ENCODE assay signal across 8 mouse cellular contexts in genomic region chr7:128860141-128860540, GRCm38 (mm10).
A peak's percentile ranks its signal among the peaks of the same experiment; 100 is the strongest.
DNase-seq lines count a peak whose midpoint lies in the region; ATAC-seq and TF ChIP-seq lines count a peak whose summit lies in the region.

No protein-coding gene starts in this region.

- H3K4me1 ChIP-seq in hindbrain, embryonic 11.5 days (replicated peaks; ENCODE audit: control insufficient read depth, insufficient read depth, low read length) = no peaks in the 10 kb centered on the region
- no peaks in the 10 kb centered on the region for H3K4me1 ChIP-seq in hindbrain, embryonic 12.5 days
- peaks cover 6% of the 10 kb centered on the region; the same call in 1 of the 2 replicates for H3K4me1 ChIP-seq in forebrain, embryonic 15.5 days
- H3K4me1 ChIP-seq in midbrain, postnatal 0 days (ENCODE audit: insufficient read depth, low read length) = no peaks in the 10 kb centered on the region

- H3K27ac ChIP-seq in hindbrain, embryonic 11.5 days (ENCODE audit: low read depth, low read length) = no peak overlapping the region
- H3K27ac ChIP-seq in hindbrain, embryonic 12.5 days = no peak overlapping the region
- H3K27ac ChIP-seq in forebrain, embryonic 15.5 days (replicated peaks) = no peak overlapping the region
- no peak overlapping the region for H3K27ac ChIP-seq in midbrain, postnatal 0 days (ENCODE audit: low read depth, low read length)

- no peak overlapping the region for H3K4me3 ChIP-seq in hindbrain, embryonic 11.5 days (ENCODE audit: low read depth, low read length)
- no peak overlapping the region for H3K4me3 ChIP-seq in hindbrain, embryonic 12.5 days
- H3K4me3 ChIP-seq in forebrain, embryonic 15.5 days = no peak overlapping the region
- no peak overlapping the region for H3K4me3 ChIP-seq in midbrain, postnatal 0 days (ENCODE audit: low read depth, low read length)

- H3K4me2 ChIP-seq in hindbrain, embryonic 11.5 days (replicated peaks; ENCODE audit: low read depth, low read length) = no peak overlapping the region
- no peak overlapping the region for H3K4me2 ChIP-seq in hindbrain, embryonic 12.5 days (replicated peaks)
- H3K4me2 ChIP-seq in forebrain, embryonic 15.5 days (replicated peaks) = no peak overlapping the region
- no peak overlapping the region for H3K4me2 ChIP-seq in midbrain, postnatal 0 days (ENCODE audit: low read depth, low read length, poor library complexity, severe bottlenecking)

- 6% methylated on average over 3 of the region's 3 CpGs for WGBS in hindbrain, embryonic 11.5 days
- 0% methylated on average over 3 of the region's 3 CpGs for WGBS in hindbrain, embryonic 12.5 days
- 1% methylated on average over 3 of the region's 3 CpGs for WGBS in forebrain, embryonic 15.5 days
- WGBS in midbrain, postnatal 0 days = 1% methylated on average over 3 of the region's 3 CpGs

- H3K36me3 ChIP-seq in hindbrain, embryonic 11.5 days (ENCODE audit: control insufficient read depth, insufficient read depth, low read length) = no peaks in the 10 kb centered on the region
- no peaks in the 10 kb centered on the region for H3K36me3 ChIP-seq in hindbrain, embryonic 12.5 days
- no peaks in the 10 kb centered on the region for H3K36me3 ChIP-seq in forebrain, embryonic 15.5 days
- H3K36me3 ChIP-seq in midbrain, postnatal 0 days (ENCODE audit: insufficient read depth, low read length) = no peaks in the 10 kb centered on the region

- peak; percentile 87 for DNase-seq in hindbrain, embryonic 11.5 days (ENCODE audit: low spot score)
- peak; percentile 57 for DNase-seq in c-Kit-positive CD71-negative TER-119-negative erythroid progenitor cells, embryonic 14.5 days (ENCODE audit: low read depth)
- DNase-seq in induced T-regulatory cell, adult 2 months (ENCODE audit: low read depth) = peak; percentile 72
- DNase-seq in left cerebral cortex, postnatal 36 days (ENCODE audit: low spot score in 2 of 2) = peak; percentile 57 to 71
- peak; percentile 87 for DNase-seq in midbrain, postnatal 0 days (ENCODE audit: low spot score)
- peak; percentile 5 to 15 for DNase-seq in thymus, adult 18-20 months

- no peaks in the 10 kb centered on the region for H3K9me3 ChIP-seq in hindbrain, embryonic 11.5 days (ENCODE audit: control insufficient read depth, low read length)
- no peaks in the 10 kb centered on the region for H3K9me3 ChIP-seq in hindbrain, embryonic 12.5 days (replicated peaks)
- no peaks in the 10 kb centered on the region for H3K9me3 ChIP-seq in forebrain, embryonic 15.5 days
- no peaks in the 10 kb centered on the region for H3K9me3 ChIP-seq in midbrain, postnatal 0 days (ENCODE audit: low read length)

- H3K9ac ChIP-seq in hindbrain, embryonic 11.5 days (ENCODE audit: low read depth, low read length) = no peak overlapping the region
- H3K9ac ChIP-seq in hindbrain, embryonic 12.5 days = no peak overlapping the region
- no peak overlapping the region for H3K9ac ChIP-seq in forebrain, embryonic 15.5 days (replicated peaks)
- H3K9ac ChIP-seq in midbrain, postnatal 0 days (replicated peaks; ENCODE audit: low read length, poor library complexity, severe bottlenecking) = no peak overlapping the region

- no peak for ATAC-seq in hindbrain, embryonic 11.5 days (ENCODE audit: low FRiP score)
- ATAC-seq in hindbrain, embryonic 12.5 days (ENCODE audit: low FRiP score) = no peak
- peak; percentile 61 for ATAC-seq in forebrain, embryonic 15.5 days (replicated peaks)
- ATAC-seq in midbrain, postnatal 0 days (ENCODE audit: low FRiP score) = no peak

- no peaks in the 10 kb centered on the region for H3K27me3 ChIP-seq in hindbrain, embryonic 11.5 days (ENCODE audit: control insufficient read depth, insufficient read depth, low read length)
- H3K27me3 ChIP-seq in hindbrain, embryonic 12.5 days = no peaks in the 10 kb centered on the region
- H3K27me3 ChIP-seq in forebrain, embryonic 15.5 days = no peaks in the 10 kb centered on the region
- H3K27me3 ChIP-seq in midbrain, postnatal 0 days (ENCODE audit: insufficient read depth, low read length) = no peaks in the 10 kb centered on the region

- peak; percentile 97 for TF ChIP-seq CTCF in midbrain, postnatal 0 days (IDR thresholded peaks at IDR 0.05)

- intact Hi-C loops in left cerebral cortex, postnatal 36 days (cut with DNase I) = loop anchor here (1.0 to 10.0 kb wide), 3 partner anchors 372 to 735 kb away; partner anchors contain the start of gene Wdr11

Comparison
In these comparisons a context has a peak if more than half of its experiments do, and no peak if none do; other contexts are left out.
1. DNase-seq: peak in every context shown above with its lines; median percentile 87 in hindbrain, embryonic 11.5 days; 87 in midbrain, postnatal 0 days; 72 in induced T-regulatory cell, adult 2 months; 64 in left cerebral cortex, postnatal 36 days; 57 in c-Kit-positive CD71-negative TER-119-negative erythroid progenitor cells, embryonic 14.5 days; 10 in thymus, adult 18-20 months.